Mouse (Mus musculus) liver, adult 2 months (tissue): Measurements from ENCODE around the gene Hmga1b.
"Not testable (repeated sequence)": the region's sequence is repeated elsewhere in the genome, so short reads cannot be mapped to it uniquely, and the experiment has no call there.

Source experiments
- CTCF ChIP-seq: fragments of 200-500 bp; IDR thresholded peaks from 2 replicates; pipeline ENCODE4 v1.5.1; 2011; ENCODE audit warnings: low read depth, low read length, control low read depth
- POLR2A ChIP-seq: fragments of 200-500 bp; IDR thresholded peaks from 2 replicates; pipeline ENCODE4 v1.6.1; 2011; ENCODE audit warnings: low read length, control low read depth; ENCODE audit not compliant: insufficient read depth; ENCODE audit errors: extremely low read depth

DNA sequence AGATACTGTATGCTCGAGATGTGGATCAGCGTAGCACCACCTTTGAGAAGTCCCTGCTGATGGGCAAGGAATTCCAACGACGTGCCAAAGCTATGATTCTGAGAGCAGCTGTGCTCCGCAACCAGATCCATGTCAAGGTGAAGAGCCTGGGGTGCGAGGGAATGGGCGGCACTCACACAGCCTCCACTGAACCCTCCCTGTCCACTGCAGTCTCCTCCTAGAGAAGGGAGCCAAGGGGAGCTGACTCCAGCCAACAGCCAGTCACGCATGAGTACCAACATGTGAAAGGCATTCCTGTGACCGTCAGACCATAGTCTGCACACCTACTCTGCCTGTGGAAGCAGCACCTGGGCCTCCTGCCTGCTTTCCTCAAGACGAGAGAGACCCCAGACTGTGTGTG lies 25.9 kb downstream of the Hmga1b start:
- TF ChIP-seq CTCF, POLR2A: not testable (repeated sequence)
